Mouse (Mus musculus) liver, embryonic 14.5 days (tissue): ENCODE results near the gene S100a16. TPM values are rescaled to one million over a fixed set of nuclear protein-coding genes. Genes with fewer than 3 reads are reported as not detected.

Experiments used
- ATAC-seq: fragments of 200-750 bp; cut with Nextera tagmentation; 2 replicates; pipeline ENCODE4 v1.8.0; 2017; ENCODE audit warnings: moderate number of reproducible peaks, mild to moderate bottlenecking, moderate library complexity; ENCODE audit not compliant: insufficient read depth
- DNase-seq, 3 experiments: peaks; one replicate each; pipeline ENCODE4 v3.0.0-alpha.2; 2012 to 2013; ENCODE audit warnings: low read depth in 3 of 3, low spot score in 3 of 3
- H3K27ac ChIP-seq: fragments of 300-500 bp; sonication (generic); 2 replicates; pipeline ENCODE4 v1.5.1; 2014; ENCODE audit warnings: moderate library complexity, mild to moderate bottlenecking, control low read depth, inconsistent platforms
- H3K27me3 ChIP-seq: fragments of 300-500 bp; sonication (generic); 2 replicates; pipeline ENCODE4 v1.6.1; 2014; ENCODE audit warnings: mild to moderate bottlenecking, low read length, moderate library complexity; ENCODE audit not compliant: control insufficient read depth, insufficient read depth
- H3K36me3 ChIP-seq: fragments of 300-500 bp; sonication (generic); replicated peaks from 2 replicates; pipeline ENCODE4 v1.6.1; 2014; ENCODE audit warnings: low read depth; ENCODE audit not compliant: control insufficient read depth, insufficient read depth
- H3K4me1 ChIP-seq, 2 experiments: fragments of 200-500 bp in 1 of 2; fragments of 300-500 bp in 1 of 2; sonication (generic) in 1 of 2; replicated peaks; 2 replicates each; pipeline ENCODE4 v1.6.1; 2012 to 2014; ENCODE audit warnings: antibody characterized with exemption in 1 of 2, inconsistent platforms in 1 of 2, low read length in 1 of 2; ENCODE audit not compliant: control insufficient read depth in 2 of 2, insufficient read depth in 2 of 2
- H3K4me2 ChIP-seq: fragments of 300-500 bp; sonication (generic); 2 replicates; pipeline ENCODE4 v1.6.1; 2014; ENCODE audit warnings: low read depth, mild to moderate bottlenecking, control low read depth, moderate library complexity
- H3K4me3 ChIP-seq, 2 experiments: fragments of 200-500 bp in 1 of 2; fragments of 300-500 bp in 1 of 2; sonication (generic) in 1 of 2; 2 replicates each; pipeline ENCODE4 v1.5.1; 2012 to 2014; ENCODE audit warnings: low read depth in 2 of 2, low read length in 2 of 2, mild to moderate bottlenecking in 2 of 2, control low read depth in 1 of 2, inconsistent platforms in 1 of 2, moderate library complexity in 1 of 2; ENCODE audit not compliant: insufficient read depth in 1 of 2
- H3K9ac ChIP-seq: fragments of 300-500 bp; sonication (generic); replicated peaks from 2 replicates; pipeline ENCODE4 v1.6.1; 2014; ENCODE audit warnings: mild to moderate bottlenecking, control low read depth, moderate library complexity
- H3K9me3 ChIP-seq: fragments of 300-500 bp; sonication (generic); 2 replicates; pipeline ENCODE4 v1.6.1; 2016; ENCODE audit warnings: low read length, mixed read lengths; ENCODE audit not compliant: control insufficient read depth
- CTCF ChIP-seq: IDR thresholded peaks from 2 replicates; pipeline ENCODE4 v1.5.1; 2016; ENCODE audit warnings: antibody characterized with exemption, low read depth, control low read depth
- EP300 ChIP-seq: IDR thresholded peaks from 2 replicates; pipeline ENCODE4 v1.6.1; 2016; ENCODE audit warnings: antibody characterized with exemption, low read depth
- WGBS: fragments of 180-500 bp; shearing (Covaris S2); extraction: QIAGEN DNeasy Blood & Tissue Kit; methylation state at CpG from one replicate; pipeline ENCODE4 v1.1.7; 2014; ENCODE audit not compliant: insufficient replicate concordance; 5-methylcytosine and 5-hydroxymethylcytosine counted together
- polyA plus RNA-seq, 2 experiments: library from polyadenylated mRNA; depleted of rRNA in 1 of 2; stranded (reverse) in 1 of 2; unstranded in 1 of 2; fragments of >200 nt; fragmentation: Nextera tagmentation in 1 of 2; extraction: Ambion mirVana in 1 of 2; gene quantifications; 2 replicates each; pipeline versions ENCODE4 v1.2.1 to v1.2.3; 2012 to 2014

S100a16 gene
- polyA plus RNA-seq, 2 experiments: 12.3 to 24.1 TPM

- no peak overlapping the region for H3K4me3 ChIP-seq
- peaks cover 0 to 2% of the 10 kb centered on the region in 2 experiments; a peak in 1 of 4 replicates for H3K4me1 ChIP-seq
- no peak for ATAC-seq
- no peak overlapping the region for H3K9ac ChIP-seq
- no peak for DNase-seq
- TF ChIP-seq EP300 (no peak), CTCF (no peak)
- H3K36me3 ChIP-seq: no peaks in the 10 kb centered on the region
- no peak overlapping the region for H3K27ac ChIP-seq
- H3K9me3 ChIP-seq: no peaks in the 10 kb centered on the region
- WGBS: 75% methylated on average over 14 of the region's 14 CpGs
- no peaks in the 10 kb centered on the region for H3K27me3 ChIP-seq
- H3K4me2 ChIP-seq: no peak overlapping the region
Observed at GRCm38 (mm10) chr3:90587361-90588101, 50.5 kb downstream of the S100a16 start.

- Histone ChIP-seq H3K9me3 (no peaks in the 10 kb centered on the region), H3K4me2 (no peak overlapping the region), H3K4me1 (peaks cover 0 to 2% of the 10 kb centered on the region in 2 experiments; a peak in 1 of 4 replicates), H3K27ac (no peak overlapping the region), H3K4me3 (no peak overlapping the region), H3K36me3 (no peaks in the 10 kb centered on the region), H3K27me3 (no peaks in the 10 kb centered on the region), H3K9ac (no peak overlapping the region)
- ATAC-seq (no peak), DNase-seq (no peak)
- TF ChIP-seq EP300: no peak
- TF ChIP-seq CTCF: no peak
- WGBS: 29% methylated on average over 6 of the region's 6 CpGs
Observed at GRCm38 (mm10) chr3:90589390-90589789, 52.3 kb downstream of the S100a16 start.

GRCm38 (mm10) chr3:90589947-90590346 lies 52.9 kb downstream of the S100a16 start, which contains the start of gene S100a2:
TSS of gene S100a2 (plus strand) at chr3:90590247.
- no peak for DNase-seq
- ATAC-seq: no peak
- 53% methylated on average over 8 of the region's 8 CpGs for WGBS
- no peak for TF ChIP-seq CTCF
- TF ChIP-seq EP300: no peak
- no peak within 1 kb of the TSS for H3K4me3 ChIP-seq
- H3K4me1 ChIP-seq: peaks cover 0 to 2% of the 10 kb centered on the region in 2 experiments; a peak in 1 of 4 replicates
- H3K9me3 ChIP-seq: no peaks in the 10 kb centered on the region
- H3K9ac ChIP-seq: no peak within 1 kb of the TSS
- no peaks in the 10 kb centered on the region for H3K27me3 ChIP-seq
- no peak within 1 kb of the TSS for H3K27ac ChIP-seq
- no peak within 1 kb of the TSS for H3K4me2 ChIP-seq
- H3K36me3 ChIP-seq: no peaks in the 10 kb centered on the region

Other genes starting within 250 kb of the S100a16 start
- 4.4 and 5.6 TPM in 2 replicates for gene Gatad2b, start 244.1 kb upstream of the S100a16 start, polyA plus RNA-seq (2012; rRNA removed)
- gene Gatad2b, start 244.1 kb upstream of the S100a16 start, polyA plus RNA-seq (2014; fragmentation: Nextera tagmentation; extraction: Ambion mirVana): 2.2 and 3.2 TPM in 2 replicates
- gene Slc27a3, start 147.3 kb upstream of the S100a16 start, polyA plus RNA-seq (2012; rRNA removed): 2.1 TPM in 2 replicates
- gene Slc27a3, start 147.3 kb upstream of the S100a16 start, polyA plus RNA-seq (2014; fragmentation: Nextera tagmentation; extraction: Ambion mirVana): 0.76 and 1.0 TPM in 2 replicates
- gene Ints3, start 103.6 kb upstream of the S100a16 start, polyA plus RNA-seq (2012; rRNA removed): 11.3 and 12.7 TPM in 2 replicates
- gene Ints3, start 103.6 kb upstream of the S100a16 start, polyA plus RNA-seq (2014; fragmentation: Nextera tagmentation; extraction: Ambion mirVana): 6.6 and 9.4 TPM in 2 replicates
- gene Npr1, start 71.4 kb upstream of the S100a16 start, polyA plus RNA-seq (2012; rRNA removed): 6.5 and 7.2 TPM in 2 replicates
- 2.8 and 4.0 TPM in 2 replicates for gene Npr1, start 71.4 kb upstream of the S100a16 start, polyA plus RNA-seq (2014; fragmentation: Nextera tagmentation; extraction: Ambion mirVana)
- gene Ilf2, start 61.1 kb upstream of the S100a16 start, polyA plus RNA-seq (2012; rRNA removed): 23.3 and 34.5 TPM in 2 replicates
- gene Ilf2, start 61.1 kb upstream of the S100a16 start, polyA plus RNA-seq (2014; fragmentation: Nextera tagmentation; extraction: Ambion mirVana): 46.5 and 48.9 TPM in 2 replicates
- 7.4 and 9.3 TPM in 2 replicates for gene Snapin, start 46.2 kb upstream of the S100a16 start, polyA plus RNA-seq (2012; rRNA removed)
- 17.0 and 18.7 TPM in 2 replicates for gene Snapin, start 46.2 kb upstream of the S100a16 start, polyA plus RNA-seq (2014; fragmentation: Nextera tagmentation; extraction: Ambion mirVana)
- 33.6 and 49.9 TPM in 2 replicates for gene Chtop, start 27.8 kb upstream of the S100a16 start, polyA plus RNA-seq (2012; rRNA removed)
- 29.7 and 32.7 TPM in 2 replicates for gene Chtop, start 27.8 kb upstream of the S100a16 start, polyA plus RNA-seq (2014; fragmentation: Nextera tagmentation; extraction: Ambion mirVana)
- gene S100a1, start 22.9 kb upstream of the S100a16 start, polyA plus RNA-seq (2012; rRNA removed): 9.2 and 14.9 TPM in 2 replicates
- gene S100a1, start 22.9 kb upstream of the S100a16 start, polyA plus RNA-seq (2014; fragmentation: Nextera tagmentation; extraction: Ambion mirVana): 20.8 and 27.1 TPM in 2 replicates
- gene S100a13, start 22.8 kb upstream of the S100a16 start, polyA plus RNA-seq (2012; rRNA removed): 7.4 and 11.1 TPM in 2 replicates
- 18.0 and 19.7 TPM in 2 replicates for gene S100a13, start 22.8 kb upstream of the S100a16 start, polyA plus RNA-seq (2014; fragmentation: Nextera tagmentation; extraction: Ambion mirVana)
- 0.11 and 0.13 TPM in 2 replicates for gene S100a14, start 10.4 kb upstream of the S100a16 start, polyA plus RNA-seq (2012; rRNA removed)
- gene S100a14, start 10.4 kb upstream of the S100a16 start, polyA plus RNA-seq (2014; fragmentation: Nextera tagmentation; extraction: Ambion mirVana): not detected in 2 replicates
- gene S100a3, start 23.3 kb downstream of the S100a16 start, polyA plus RNA-seq (2012; rRNA removed): not detected in 2 replicates
- 0.20 TPM in 1 of 2 replicates, not detected in the other for gene S100a3, start 23.3 kb downstream of the S100a16 start, polyA plus RNA-seq (2014; fragmentation: Nextera tagmentation; extraction: Ambion mirVana)
- not detected in 2 replicates for gene S100a2, start 53.0 kb downstream of the S100a16 start, polyA plus RNA-seq (2012; rRNA removed)
- not detected in 2 replicates for gene S100a2, start 53.0 kb downstream of the S100a16 start, polyA plus RNA-seq (2014; fragmentation: Nextera tagmentation; extraction: Ambion mirVana)
- gene Gm42674, start 64.7 kb downstream of the S100a16 start, polyA plus RNA-seq (2012; rRNA removed): not detected in 2 replicates
- not detected in 2 replicates for gene Gm42674, start 64.7 kb downstream of the S100a16 start, polyA plus RNA-seq (2014; fragmentation: Nextera tagmentation; extraction: Ambion mirVana)
- gene S100a4, start 66.5 kb downstream of the S100a16 start, polyA plus RNA-seq (2012; rRNA removed): 1.0 and 2.0 TPM in 2 replicates
- gene S100a4, start 66.5 kb downstream of the S100a16 start, polyA plus RNA-seq (2014; fragmentation: Nextera tagmentation; extraction: Ambion mirVana): 0.73 and 1.0 TPM in 2 replicates
- gene S100a5, start 71.3 kb downstream of the S100a16 start, polyA plus RNA-seq (2012; rRNA removed): not detected in 2 replicates
- gene S100a5, start 71.3 kb downstream of the S100a16 start, polyA plus RNA-seq (2014; fragmentation: Nextera tagmentation; extraction: Ambion mirVana): not detected in 2 replicates
- gene S100a6, start 75.6 kb downstream of the S100a16 start, polyA plus RNA-seq (2012; rRNA removed): 3.4 and 5.4 TPM in 2 replicates
- 7.2 and 13.6 TPM in 2 replicates for gene S100a6, start 75.6 kb downstream of the S100a16 start, polyA plus RNA-seq (2014; fragmentation: Nextera tagmentation; extraction: Ambion mirVana)
- not detected in 2 replicates for gene S100a7a, start 116.8 kb downstream of the S100a16 start, polyA plus RNA-seq (2012; rRNA removed)
- not detected in 2 replicates for gene S100a7a, start 116.8 kb downstream of the S100a16 start, polyA plus RNA-seq (2014; fragmentation: Nextera tagmentation; extraction: Ambion mirVana)
- 203 and 418 TPM in 2 replicates for gene S100a8, start 131.7 kb downstream of the S100a16 start, polyA plus RNA-seq (2012; rRNA removed)
- 838 and 1,223 TPM in 2 replicates for gene S100a8, start 131.7 kb downstream of the S100a16 start, polyA plus RNA-seq (2014; fragmentation: Nextera tagmentation; extraction: Ambion mirVana)
- 292 and 431 TPM in 2 replicates for gene S100a9, start 158.5 kb downstream of the S100a16 start, polyA plus RNA-seq (2012; rRNA removed)
- 583 and 836 TPM in 2 replicates for gene S100a9, start 158.5 kb downstream of the S100a16 start, polyA plus RNA-seq (2014; fragmentation: Nextera tagmentation; extraction: Ambion mirVana)
- 0.02 TPM in 1 of 2 replicates, not detected in the other for gene Pglyrp4, start 189.7 kb downstream of the S100a16 start, polyA plus RNA-seq (2012; rRNA removed)
- 0.06 TPM in 1 of 2 replicates, not detected in the other for gene Pglyrp4, start 189.7 kb downstream of the S100a16 start, polyA plus RNA-seq (2014; fragmentation: Nextera tagmentation; extraction: Ambion mirVana)
- not detected in 2 replicates for gene Gm5849, start 240.6 kb downstream of the S100a16 start, polyA plus RNA-seq (2012; rRNA removed)
- not detected in 2 replicates for gene Gm5849, start 240.6 kb downstream of the S100a16 start, polyA plus RNA-seq (2014; fragmentation: Nextera tagmentation; extraction: Ambion mirVana)